Mouse (Mus musculus) liver, postnatal 0 days (tissue): ENCODE data around the gene Plcb4. TPM values are rescaled to one million over a fixed set of nuclear protein-coding genes. Genes with fewer than 3 reads are reported as not detected.

Source experiments
- ATAC-seq: fragments of 200-750 bp; cut with Nextera tagmentation; 2 replicates; pipeline ENCODE4 v1.8.0; 2017; ENCODE audit warnings: mild to moderate bottlenecking, moderate library complexity
- DNase-seq: peaks from one replicate; pipeline ENCODE4 v3.0.0-alpha.2; 2016
- H3K27ac ChIP-seq: fragments of 300-500 bp; sonication (generic); 2 replicates; pipeline ENCODE4 v1.5.1; 2014; ENCODE audit warnings: antibody characterized with exemption, moderate library complexity, mild to moderate bottlenecking, low read depth
- H3K27me3 ChIP-seq: fragments of 300-500 bp; sonication (generic); 2 replicates; pipeline ENCODE4 v1.6.1; 2014; ENCODE audit warnings: low read length, control low read depth, mixed read lengths; ENCODE audit not compliant: insufficient read depth
- H3K36me3 ChIP-seq: fragments of 300-500 bp; sonication (generic); replicated peaks from 2 replicates; pipeline ENCODE4 v1.6.1; 2014; ENCODE audit warnings: mild to moderate bottlenecking, control low read depth, low read length, moderate library complexity, mixed read lengths; ENCODE audit not compliant: insufficient read depth
- H3K4me1 ChIP-seq: fragments of 300-500 bp; sonication (generic); 2 replicates; pipeline ENCODE4 v1.6.1; 2014; ENCODE audit warnings: antibody characterized with exemption, mild to moderate bottlenecking, control low read depth; ENCODE audit not compliant: insufficient read depth
- H3K4me2 ChIP-seq: fragments of 300-500 bp; sonication (generic); 2 replicates; pipeline ENCODE4 v1.6.1; 2014; ENCODE audit warnings: low read depth, mild to moderate bottlenecking, low read length, moderate library complexity, mixed read lengths
- H3K4me3 ChIP-seq: fragments of 300-500 bp; sonication (generic); 2 replicates; pipeline ENCODE4 v1.5.1; 2014; ENCODE audit warnings: low read depth, low read length
- H3K9ac ChIP-seq: fragments of 300-500 bp; sonication (generic); replicated peaks from 2 replicates; pipeline ENCODE4 v1.6.1; 2014; ENCODE audit warnings: mild to moderate bottlenecking, moderate library complexity
- H3K9me3 ChIP-seq: fragments of 300-500 bp; sonication (generic); 2 replicates; pipeline ENCODE4 v1.6.1; 2016; ENCODE audit warnings: mild to moderate bottlenecking, control low read depth, low read length, mixed read lengths
- CTCF ChIP-seq: sonication (generic); IDR thresholded peaks from 2 replicates; pipeline ENCODE4 v1.5.1; 2016; ENCODE audit warnings: antibody characterized with exemption, low read depth
- EP300 ChIP-seq: IDR thresholded peaks from 2 replicates; pipeline ENCODE4 v1.6.1; 2016; ENCODE audit warnings: antibody characterized with exemption, low read depth, mild to moderate bottlenecking
- WGBS: fragments of 180-500 bp; shearing (Covaris S2); extraction: QIAGEN DNeasy Blood & Tissue Kit; methylation state at CpG from one replicate; pipeline ENCODE4 v1.1.7; 2014; ENCODE audit not compliant: insufficient replicate concordance; 5-methylcytosine and 5-hydroxymethylcytosine counted together
- polyA plus RNA-seq: library from polyadenylated mRNA; unstranded; fragments of >200 nt; fragmentation: Nextera tagmentation; extraction: Ambion mirVana; gene quantifications from 2 replicates; pipeline ENCODE4 v1.2.1, GENCODE M21; 2015

Plcb4 gene
- polyA plus RNA-seq, 1 experiment from 2014 or later: 2.8 TPM

DNA sequence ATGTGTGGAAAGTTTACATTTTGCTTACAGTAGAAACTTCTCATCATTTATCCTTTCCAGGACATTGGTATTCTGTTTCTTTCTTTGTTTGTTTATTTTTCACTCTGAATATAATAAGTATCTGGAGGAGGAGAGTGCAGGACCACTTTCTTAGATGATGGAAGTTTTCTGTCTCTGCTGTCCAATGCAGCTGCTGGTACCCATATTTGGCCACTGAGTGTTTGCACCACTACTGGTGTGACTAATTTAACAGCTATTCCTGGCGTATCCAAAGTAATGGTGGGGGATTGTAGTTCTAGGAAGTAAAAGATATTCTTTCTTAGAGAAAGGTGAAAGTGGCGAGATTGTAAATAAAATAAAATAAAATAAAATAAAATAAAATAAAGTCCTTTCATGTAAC lies 21.6 kb upstream of the Plcb4 start:
- H3K9me3 ChIP-seq: no peaks in the 10 kb centered on the region
- no peak for ATAC-seq
- no peak overlapping the region for H3K27ac ChIP-seq
- H3K9ac ChIP-seq: no peak overlapping the region
- H3K4me1 ChIP-seq: no peaks in the 10 kb centered on the region
- no peak overlapping the region for H3K4me3 ChIP-seq
- no peaks in the 10 kb centered on the region for H3K27me3 ChIP-seq
- DNase-seq: no peak
- WGBS: 79% methylated on average over 2 of the region's 2 CpGs
- H3K36me3 ChIP-seq: no peaks in the 10 kb centered on the region
- TF ChIP-seq EP300: no peak
- TF ChIP-seq CTCF: no peak
- no peak overlapping the region for H3K4me2 ChIP-seq

DNA sequence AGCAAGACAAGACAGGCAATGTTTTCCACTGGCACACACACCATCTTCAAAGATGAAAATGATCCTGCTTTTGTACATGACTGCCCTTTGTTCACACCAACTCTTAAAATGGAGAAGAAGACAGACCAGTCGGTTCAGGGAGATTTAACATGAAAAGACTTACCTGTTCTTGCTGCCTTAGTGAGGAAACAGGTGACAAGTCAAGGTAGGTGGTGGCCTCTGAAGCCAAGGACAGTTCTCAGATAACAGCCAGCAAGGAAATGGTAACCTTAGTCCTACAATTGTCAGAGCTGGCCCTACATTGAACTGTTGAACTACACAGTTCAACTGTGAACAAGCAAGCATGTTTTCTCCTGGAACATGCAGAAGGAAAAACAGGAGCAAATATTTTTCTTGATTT lies 17.8 kb upstream of the Plcb4 start:
- Histone ChIP-seq H3K9ac (no peak overlapping the region), H3K9me3 (no peaks in the 10 kb centered on the region), H3K4me1 (no peaks in the 10 kb centered on the region), H3K27ac (no peak overlapping the region), H3K4me3 (no peak overlapping the region), H3K27me3 (no peaks in the 10 kb centered on the region), H3K36me3 (no peaks in the 10 kb centered on the region), H3K4me2 (no peak overlapping the region)
- DNase-seq (no peak), ATAC-seq (no peak)
- 74% methylated on average over 1 of the region's 1 CpGs for WGBS
- TF ChIP-seq CTCF (no peak), EP300 (no peak)

DNA sequence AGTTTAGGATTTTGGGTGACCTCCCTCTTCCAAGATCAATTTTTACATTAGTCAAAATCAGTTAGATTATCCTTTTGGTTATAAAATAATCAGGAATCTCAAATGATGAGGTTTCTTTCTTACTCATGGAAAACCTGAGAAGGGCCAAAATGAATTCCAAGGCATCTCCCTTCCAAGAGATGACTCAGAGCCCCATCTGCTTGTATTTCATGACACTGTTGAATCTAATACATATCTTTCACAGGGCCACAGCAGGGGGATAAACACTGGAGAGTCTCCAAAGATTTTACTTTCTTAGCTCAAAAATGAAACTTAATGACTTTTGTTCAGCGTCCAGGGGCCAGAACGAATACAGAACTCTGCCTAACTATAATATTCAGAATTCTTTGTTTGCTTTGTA lies 17.2 kb upstream of the Plcb4 start:
- Histone ChIP-seq H3K27me3 (no peaks in the 10 kb centered on the region), H3K9ac (no peak overlapping the region), H3K9me3 (no peaks in the 10 kb centered on the region), H3K36me3 (no peaks in the 10 kb centered on the region), H3K27ac (no peak overlapping the region), H3K4me1 (no peaks in the 10 kb centered on the region), H3K4me2 (no peak overlapping the region), H3K4me3 (no peak overlapping the region)
- no peak for TF ChIP-seq CTCF
- no peak for TF ChIP-seq EP300
- 71% methylated on average over 2 of the region's 2 CpGs for WGBS
- DNase-seq (no peak), ATAC-seq (no peak)

DNA sequence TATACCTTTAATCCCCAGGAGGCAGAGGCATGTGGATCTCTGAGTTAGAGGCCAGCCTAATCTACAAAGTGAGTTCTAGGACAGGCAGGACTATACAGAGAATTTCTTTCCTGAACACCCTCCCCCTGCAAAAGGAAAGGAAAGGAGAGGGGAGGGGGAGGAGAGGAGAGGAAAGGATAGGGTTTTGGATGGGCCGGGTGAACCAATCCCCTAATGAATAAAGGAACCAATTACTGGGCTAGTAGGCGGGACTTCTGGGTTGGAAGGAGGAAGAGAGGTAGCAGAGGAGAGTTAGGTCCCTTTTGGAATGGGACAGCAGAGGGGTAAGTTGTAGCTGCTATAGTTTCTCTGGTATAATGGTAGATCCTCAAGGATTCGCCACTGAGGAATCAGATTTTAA lies 12.6 kb upstream of the Plcb4 start:
- DNase-seq: no peak
- Histone ChIP-seq H3K27ac (no peak overlapping the region), H3K9me3 (no peaks in the 10 kb centered on the region), H3K9ac (no peak overlapping the region), H3K27me3 (no peaks in the 10 kb centered on the region), H3K4me2 (no peak overlapping the region), H3K4me1 (no peaks in the 10 kb centered on the region), H3K36me3 (no peaks in the 10 kb centered on the region), H3K4me3 (no peak overlapping the region)
- no peak for ATAC-seq
- WGBS: 65% methylated on average over 3 of the region's 3 CpGs
- no peak for TF ChIP-seq CTCF
- no peak for TF ChIP-seq EP300

DNA sequence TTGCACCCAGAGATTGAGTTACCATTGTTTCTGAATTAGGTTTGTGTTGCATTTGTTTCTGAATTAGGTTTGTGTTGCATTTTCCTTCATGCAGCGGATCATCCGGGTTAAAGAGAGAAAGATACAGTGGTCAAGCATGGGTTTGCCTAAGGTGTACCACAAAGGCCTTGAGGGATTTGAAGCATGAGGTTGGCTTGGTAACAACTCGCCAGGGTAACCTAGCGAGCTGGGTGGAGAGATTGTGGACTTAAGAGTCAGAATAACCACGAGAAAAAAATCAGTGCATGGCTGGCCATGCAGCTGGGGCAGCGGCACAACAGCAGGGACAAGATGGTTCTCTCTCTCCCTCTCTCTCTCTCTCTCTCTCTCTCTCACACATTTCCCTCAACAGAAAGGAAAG lies 12.2 kb upstream of the Plcb4 start:
- H3K27ac ChIP-seq: no peak overlapping the region
- no peak for DNase-seq

GRCm38 (mm10) chr2:135647985-135648384 lies 10.8 kb upstream of the Plcb4 start:
- Histone ChIP-seq H3K4me2 (no peak overlapping the region), H3K36me3 (no peaks in the 10 kb centered on the region), H3K27ac (no peak overlapping the region), H3K4me3 (no peak overlapping the region), H3K9ac (no peak overlapping the region), H3K27me3 (no peaks in the 10 kb centered on the region), H3K4me1 (no peaks in the 10 kb centered on the region), H3K9me3 (no peaks in the 10 kb centered on the region)
- WGBS: 60% methylated on average over 4 of the region's 4 CpGs
- TF ChIP-seq EP300 (no peak), CTCF (no peak)
- no peak for ATAC-seq
- no peak for DNase-seq

More for the DNA sequence above, 12.2 kb upstream of the Plcb4 start:
- no peaks in the 10 kb centered on the region for H3K27me3 ChIP-seq
- H3K36me3 ChIP-seq: no peaks in the 10 kb centered on the region
- no peak overlapping the region for H3K4me2 ChIP-seq
- 79% methylated on average over 6 of the region's 6 CpGs for WGBS
- H3K9ac ChIP-seq: no peak overlapping the region
- H3K4me3 ChIP-seq: no peak overlapping the region
- no peak for TF ChIP-seq EP300
- no peaks in the 10 kb centered on the region for H3K9me3 ChIP-seq
- no peak for ATAC-seq
- H3K4me1 ChIP-seq: no peaks in the 10 kb centered on the region

GRCm38 (mm10) chr2:135650885-135651284 lies 7.9 kb upstream of the Plcb4 start:
- no peak for TF ChIP-seq EP300
- TF ChIP-seq CTCF: no peak
- no peak for ATAC-seq

More at GRCm38 (mm10) chr2:135650885-135651284, 7.9 kb upstream of the Plcb4 start:
- WGBS: 62% methylated on average over 3 of the region's 3 CpGs
- Histone ChIP-seq H3K9me3 (no peaks in the 10 kb centered on the region), H3K27ac (no peak overlapping the region), H3K4me2 (no peak overlapping the region), H3K4me1 (no peaks in the 10 kb centered on the region), H3K9ac (no peak overlapping the region), H3K36me3 (no peaks in the 10 kb centered on the region), H3K27me3 (no peaks in the 10 kb centered on the region), H3K4me3 (no peak overlapping the region)
- no peak for DNase-seq
